Mouse (Mus musculus): ENCODE results near the gene Abcb9. TPM values are rescaled to one million over a fixed set of nuclear protein-coding genes. Genes with fewer than 3 reads are reported as not detected.
A peak's percentile ranks its signal among the peaks of the same experiment; 100 is the strongest.

Abcb9 gene
- total and polyA plus RNA-seq, 2 experiments from 2014 or later: 29.6 to 42.1 TPM

DNA sequence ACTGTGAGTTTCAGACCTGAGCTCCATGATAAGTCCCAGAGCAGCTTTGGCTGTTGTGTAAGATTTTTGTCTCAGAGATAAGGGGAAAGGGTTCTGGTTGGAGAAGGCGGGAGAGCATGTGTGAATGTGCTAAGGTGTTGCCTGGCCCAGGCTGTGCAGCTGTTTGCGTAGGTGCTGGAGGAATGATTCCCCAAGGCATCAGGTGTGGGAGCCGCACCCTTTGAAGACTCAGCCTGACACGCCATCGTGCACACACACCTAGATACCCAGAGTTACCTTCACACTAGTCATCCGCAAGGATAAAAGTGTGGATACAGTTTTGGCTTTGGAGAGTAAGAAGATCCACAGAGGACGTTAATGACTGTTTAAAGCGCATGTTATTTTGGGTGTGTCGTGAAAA, 60.2 kb downstream of the Abcb9 start:
- Histone ChIP-seq H3K27me3 (ENCODE audit: insufficient read depth, low read length) (no peaks in the 10 kb centered on the region), H3K4me2 (ENCODE audit: low read depth, low read length, poor library complexity, severe bottlenecking) (no peak overlapping the region), H3K27ac (ENCODE audit: low read depth, low read length) (no peak overlapping the region), H3K9me3 (ENCODE audit: low read length) (no peaks in the 10 kb centered on the region), H3K9ac (replicated peaks; ENCODE audit: low read length, poor library complexity, severe bottlenecking) (no peak overlapping the region), H3K36me3 (ENCODE audit: insufficient read depth, low read length) (no peaks in the 10 kb centered on the region), H3K4me3 (ENCODE audit: low read depth, low read length) (no peak overlapping the region), H3K4me1 (ENCODE audit: insufficient read depth, low read length) (no peaks in the 10 kb centered on the region)
- ATAC-seq (ENCODE audit: low FRiP score) (no peak), DNase-seq (ENCODE audit: low spot score) (no peak)
- WGBS: 94% methylated on average over 9 of the region's 9 CpGs
- TF ChIP-seq CTCF (IDR thresholded peaks at IDR 0.05): no peak

- H3K4me3 ChIP-seq (ENCODE audit: low read depth, low read length): no peak overlapping the region
- no peaks in the 10 kb centered on the region for H3K9me3 ChIP-seq (ENCODE audit: low read length)
- no peaks in the 10 kb centered on the region for H3K27me3 ChIP-seq (ENCODE audit: insufficient read depth, low read length)
- no peak for TF ChIP-seq CTCF (IDR thresholded peaks at IDR 0.05)
- ATAC-seq (ENCODE audit: low FRiP score) (no peak), DNase-seq (ENCODE audit: low spot score) (no peak)
- no peak overlapping the region for H3K27ac ChIP-seq (ENCODE audit: low read depth, low read length)
- H3K9ac ChIP-seq (replicated peaks; ENCODE audit: low read length, poor library complexity, severe bottlenecking): no peak overlapping the region
- H3K4me1 ChIP-seq (ENCODE audit: insufficient read depth, low read length): no peaks in the 10 kb centered on the region; the same call in 1 of the 2 replicates
- no peak overlapping the region for H3K4me2 ChIP-seq (ENCODE audit: low read depth, low read length, poor library complexity, severe bottlenecking)
- H3K36me3 ChIP-seq (ENCODE audit: insufficient read depth, low read length): no peaks in the 10 kb centered on the region
- 86% methylated on average over 11 of the region's 11 CpGs for WGBS
Measured at GRCm38 (mm10) chr5:124034471-124034870, 61.1 kb downstream of the Abcb9 start.

DNA sequence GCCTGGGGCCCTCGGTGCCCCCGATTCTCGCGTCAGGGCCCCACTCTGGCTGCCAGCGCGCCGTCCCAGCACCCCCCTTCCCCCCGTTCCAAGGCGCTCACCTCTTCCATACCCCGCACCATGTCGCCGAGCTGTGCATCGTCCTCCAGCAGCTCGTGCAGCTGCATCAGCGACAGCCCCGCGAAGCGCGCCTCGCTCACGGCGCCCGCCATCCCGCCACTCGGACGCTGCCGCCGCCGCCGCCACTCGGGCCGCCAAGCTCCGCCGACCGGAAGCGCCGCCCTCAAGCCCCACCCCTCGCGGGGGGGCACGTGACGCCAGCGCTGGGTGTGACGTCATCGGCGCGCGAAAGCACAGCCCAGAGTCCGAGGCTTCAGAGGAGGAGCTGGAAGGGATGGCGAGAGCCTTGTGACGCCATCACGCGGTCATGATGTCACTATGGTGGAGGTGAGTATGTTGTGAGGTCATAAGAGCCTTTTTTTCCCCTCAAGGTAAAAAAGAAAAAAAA, 63.5 kb downstream of the Abcb9 start, which contains the start of gene Vps37b:
Gene Vps37b, minus strand, starts transcription at position 270 of the 508 bp plus-strand sequence.
- H3K36me3 ChIP-seq (ENCODE audit: insufficient read depth, low read length): no peaks in the 10 kb centered on the region
- peaks cover 5% of the 10 kb centered on the region for H3K4me1 ChIP-seq (ENCODE audit: insufficient read depth, low read length)
- H3K4me2 ChIP-seq (ENCODE audit: low read depth, low read length, poor library complexity, severe bottlenecking): peak within 1 kb of the TSS; percentile 83
- H3K27ac ChIP-seq (ENCODE audit: low read depth, low read length): peak within 1 kb of the TSS; percentile 91
- peak within 1 kb of the TSS; percentile 90 for H3K4me3 ChIP-seq (ENCODE audit: low read depth, low read length)
- H3K27me3 ChIP-seq (ENCODE audit: insufficient read depth, low read length): no peaks in the 10 kb centered on the region
- peak; percentile 88 for ATAC-seq (ENCODE audit: low FRiP score)
- H3K9me3 ChIP-seq (ENCODE audit: low read length): no peaks in the 10 kb centered on the region
- H3K9ac ChIP-seq (replicated peaks; ENCODE audit: low read length, poor library complexity, severe bottlenecking): peak within 1 kb of the TSS; percentile 93
- WGBS: under 1% methylated on average over 52 of the region's 52 CpGs
- DNase-seq (ENCODE audit: low spot score): peak; percentile 92
- TF ChIP-seq CTCF (IDR thresholded peaks at IDR 0.05): no peak

DNA sequence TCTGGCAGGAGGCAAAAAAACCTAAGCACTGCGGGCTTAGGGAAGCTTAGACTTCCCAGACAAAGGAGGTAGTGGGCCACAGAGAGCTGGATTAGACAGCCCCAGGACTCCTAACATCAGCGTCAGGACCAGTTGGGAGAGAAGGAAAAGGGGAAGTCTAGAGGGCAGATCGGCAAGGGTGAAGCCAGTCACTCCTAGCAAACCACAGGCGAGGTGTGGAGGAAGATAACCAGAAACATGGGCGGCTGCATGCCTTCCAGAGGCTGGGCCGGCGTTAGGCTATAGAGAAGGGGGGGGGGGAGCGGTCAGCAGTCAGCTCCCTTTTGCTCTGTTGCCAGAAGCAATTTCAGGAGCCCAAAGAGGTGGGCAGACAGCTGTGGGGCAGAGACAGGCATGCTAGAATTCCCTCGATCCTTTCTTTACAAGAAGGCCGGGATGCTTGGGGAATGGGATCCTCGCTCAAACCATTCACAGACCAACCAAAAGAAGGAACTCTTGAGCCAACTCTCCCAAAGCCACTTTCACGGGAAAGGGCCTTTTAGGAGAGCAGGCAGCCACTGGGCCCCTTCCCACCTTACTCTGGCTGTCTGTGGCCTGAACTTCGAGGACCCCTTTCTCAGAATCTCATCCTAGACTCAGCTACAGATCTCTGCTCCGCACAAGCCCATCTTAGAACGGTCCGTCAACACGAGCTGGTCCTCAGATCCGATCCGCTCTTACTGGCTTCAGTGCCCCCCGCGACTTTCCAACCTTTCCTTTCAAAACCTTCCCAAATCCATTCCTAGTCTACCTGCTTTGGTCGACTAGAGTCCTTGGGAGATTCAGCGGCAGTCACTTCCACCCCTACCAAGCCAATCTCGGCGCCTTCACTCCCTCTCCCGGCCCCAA, 64.3 kb downstream of the Abcb9 start:
- Histone ChIP-seq H3K4me3 (ENCODE audit: low read depth, low read length) (peak overlapping the region; percentile 90), H3K4me2 (ENCODE audit: low read depth, low read length, poor library complexity, severe bottlenecking) (peak overlapping the region; percentile 83), H3K4me1 (ENCODE audit: insufficient read depth, low read length) (peaks cover 5% of the 10 kb centered on the region), H3K9me3 (ENCODE audit: low read length) (no peaks in the 10 kb centered on the region), H3K27me3 (ENCODE audit: insufficient read depth, low read length) (no peaks in the 10 kb centered on the region), H3K9ac (replicated peaks; ENCODE audit: low read length, poor library complexity, severe bottlenecking) (peak overlapping the region; percentile 93), H3K27ac (ENCODE audit: low read depth, low read length) (peak overlapping the region; percentile 91), H3K36me3 (ENCODE audit: insufficient read depth, low read length) (no peaks in the 10 kb centered on the region)
- under 1% methylated on average over 26 of the region's 26 CpGs for WGBS
- no peak for TF ChIP-seq CTCF (IDR thresholded peaks at IDR 0.05)
- peak; percentile 35; the same call in 1 of the 2 replicates for ATAC-seq (ENCODE audit: low FRiP score)
- no peak for DNase-seq (ENCODE audit: low spot score)

DNA sequence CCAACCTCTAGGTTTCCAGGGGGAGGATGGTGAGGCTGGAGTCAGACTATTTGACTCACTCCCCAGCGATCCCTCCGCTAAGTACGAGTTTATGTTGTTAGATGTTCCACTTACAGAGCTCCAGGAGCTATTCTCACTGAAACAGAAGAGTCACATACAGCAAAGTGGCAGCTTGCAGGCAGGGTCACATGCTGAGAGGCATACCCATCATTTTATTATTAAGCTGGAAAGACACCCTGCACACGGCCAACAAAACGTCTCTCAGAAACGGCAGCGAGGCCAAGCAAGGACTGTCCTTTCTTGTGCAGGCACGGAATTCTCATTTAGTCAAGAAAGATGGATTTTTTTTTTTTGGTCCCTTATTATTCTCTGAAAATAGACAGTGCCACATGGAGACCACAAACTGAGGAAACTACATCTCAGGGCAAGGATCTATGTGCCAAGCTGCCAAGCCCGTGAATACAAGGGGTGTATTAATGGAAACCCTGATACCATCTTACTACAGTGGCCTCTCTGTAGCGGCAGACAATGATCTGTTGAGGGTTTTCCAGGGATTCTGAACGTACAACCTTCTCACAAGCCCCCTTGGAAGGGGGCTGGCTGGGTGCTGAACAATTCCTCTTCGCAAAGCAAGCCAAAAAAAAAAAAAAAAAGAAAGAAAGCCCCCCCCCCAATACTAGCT, 65.1 kb downstream of the Abcb9 start:
- H3K27ac ChIP-seq (ENCODE audit: low read depth, low read length): peak overlapping the region; percentile 91
- DNase-seq (ENCODE audit: low spot score): peak; percentile 80
- WGBS: 7% methylated on average over 12 of the region's 12 CpGs
- no peaks in the 10 kb centered on the region for H3K27me3 ChIP-seq (ENCODE audit: insufficient read depth, low read length)
- no peak for TF ChIP-seq CTCF (IDR thresholded peaks at IDR 0.05)
- no peaks in the 10 kb centered on the region for H3K36me3 ChIP-seq (ENCODE audit: insufficient read depth, low read length)
- peak overlapping the region; percentile 83 for H3K4me2 ChIP-seq (ENCODE audit: low read depth, low read length, poor library complexity, severe bottlenecking)
- ATAC-seq (ENCODE audit: low FRiP score): peak; percentile 41
- peak overlapping the region; percentile 93 for H3K9ac ChIP-seq (replicated peaks; ENCODE audit: low read length, poor library complexity, severe bottlenecking)
- peak overlapping the region; percentile 90 for H3K4me3 ChIP-seq (ENCODE audit: low read depth, low read length)
- peaks cover 8% of the 10 kb centered on the region for H3K4me1 ChIP-seq (ENCODE audit: insufficient read depth, low read length)
- H3K9me3 ChIP-seq (ENCODE audit: low read length): no peaks in the 10 kb centered on the region

Data from midbrain, postnatal 0 days (tissue).